Mouse (Mus musculus): Measurements from ENCODE around the gene Rps3a1. TPM values are rescaled to one million over a fixed set of nuclear protein-coding genes. Genes with fewer than 3 reads are reported as not detected.

The Rps3a1 gene
- polyA plus RNA-seq, 1 experiment, result 355 TPM

GRCm38 (mm10) chr3:86129757-86130156 is 12.7 kb downstream of the Rps3a1 start:
- no peaks in the 10 kb centered on the region for H3K79me3 ChIP-seq (ENCODE audit: low read depth)
- H3K79me2 ChIP-seq (ENCODE audit: control insufficient read depth, insufficient read depth), result no peaks in the 10 kb centered on the region
- TF ChIP-seq MYOG (IDR thresholded peaks at IDR 0.05; ENCODE audit: control insufficient read depth, extremely low read depth, insufficient read length) (no peak), FOSL1 (IDR thresholded peaks at IDR 0.05; ENCODE audit: insufficient read depth, low read length, poor library complexity, severe bottlenecking) (no peak), USF1 (IDR thresholded peaks at IDR 0.05; ENCODE audit: low read depth) (no peak), CTCF (IDR thresholded peaks at IDR 0.05; ENCODE audit: control insufficient read depth, insufficient read depth, insufficient read length) (no peak), MAX (IDR thresholded peaks at IDR 0.05) (no peak), MYOD1 (IDR thresholded peaks at IDR 0.05; ENCODE audit: control insufficient read depth, insufficient read length, low read depth) (no peak), CEBPB (IDR thresholded peaks at IDR 0.05; ENCODE audit: low read depth) (no peak)
- H3K4me3 ChIP-seq (ENCODE audit: insufficient read depth, poor library complexity, severe bottlenecking), result no peak overlapping the region
- no peak overlapping the region for H3ac ChIP-seq (ENCODE audit: control insufficient read depth, insufficient read length, low read depth)
- no peaks in the 10 kb centered on the region for H3K36me3 ChIP-seq (ENCODE audit: control insufficient read depth, insufficient read depth)
- H3K27me3 ChIP-seq (ENCODE audit: control insufficient read depth, insufficient read depth, insufficient read length), result no peaks in the 10 kb centered on the region

- Histone ChIP-seq H3K27me3 (ENCODE audit: control insufficient read depth, insufficient read depth, insufficient read length) (no peaks in the 10 kb centered on the region), H3K4me3 (ENCODE audit: insufficient read depth, poor library complexity, severe bottlenecking) (no peak overlapping the region), H3K36me3 (ENCODE audit: control insufficient read depth, insufficient read depth) (peaks cover 20% of the 10 kb centered on the region), H3K79me2 (ENCODE audit: control insufficient read depth, insufficient read depth) (no peaks in the 10 kb centered on the region), H3K79me3 (ENCODE audit: low read depth) (no peaks in the 10 kb centered on the region), H3ac (ENCODE audit: control insufficient read depth, insufficient read length, low read depth) (no peak overlapping the region)
- TF ChIP-seq USF1 (IDR thresholded peaks at IDR 0.05; ENCODE audit: low read depth) (no peak), FOSL1 (IDR thresholded peaks at IDR 0.05; ENCODE audit: insufficient read depth, low read length, poor library complexity, severe bottlenecking) (no peak), MAX (IDR thresholded peaks at IDR 0.05) (no peak)
Measured at GRCm38 (mm10) chr3:86123251-86123746, 19.2 kb downstream of the Rps3a1 start.

GRCm38 (mm10) chr3:86122156-86122555 is 20.3 kb downstream of the Rps3a1 start:
- Histone ChIP-seq H3K79me2 (ENCODE audit: control insufficient read depth, insufficient read depth) (no peaks in the 10 kb centered on the region), H3K4me3 (ENCODE audit: insufficient read depth, poor library complexity, severe bottlenecking) (no peak overlapping the region), H3K79me3 (ENCODE audit: low read depth) (no peaks in the 10 kb centered on the region), H3K36me3 (ENCODE audit: control insufficient read depth, insufficient read depth) (peaks cover 20% of the 10 kb centered on the region), H3K27me3 (ENCODE audit: control insufficient read depth, insufficient read depth, insufficient read length) (no peaks in the 10 kb centered on the region), H3ac (ENCODE audit: control insufficient read depth, insufficient read length, low read depth) (no peak overlapping the region)
- no peak for TF ChIP-seq CTCF (IDR thresholded peaks at IDR 0.05; ENCODE audit: control insufficient read depth, insufficient read depth, insufficient read length)
- TF ChIP-seq CEBPB (IDR thresholded peaks at IDR 0.05; ENCODE audit: low read depth), result no peak
- no peak for TF ChIP-seq MYOD1 (IDR thresholded peaks at IDR 0.05; ENCODE audit: control insufficient read depth, insufficient read length, low read depth)
- TF ChIP-seq USF1 (IDR thresholded peaks at IDR 0.05; ENCODE audit: low read depth), result no peak
- no peak for TF ChIP-seq MYOG (IDR thresholded peaks at IDR 0.05; ENCODE audit: control insufficient read depth, extremely low read depth, insufficient read length)
- TF ChIP-seq FOSL1 (IDR thresholded peaks at IDR 0.05; ENCODE audit: insufficient read depth, low read length, poor library complexity, severe bottlenecking), result no peak
- TF ChIP-seq MAX (IDR thresholded peaks at IDR 0.05), result no peak

- Histone ChIP-seq H3K27me3 (ENCODE audit: control insufficient read depth, insufficient read depth, insufficient read length) (no peaks in the 10 kb centered on the region), H3K79me3 (ENCODE audit: low read depth) (no peaks in the 10 kb centered on the region), H3K4me3 (ENCODE audit: insufficient read depth, poor library complexity, severe bottlenecking) (no peak overlapping the region), H3K36me3 (ENCODE audit: control insufficient read depth, insufficient read depth) (peaks cover 26% of the 10 kb centered on the region), H3K79me2 (ENCODE audit: control insufficient read depth, insufficient read depth) (no peaks in the 10 kb centered on the region), H3ac (ENCODE audit: control insufficient read depth, insufficient read length, low read depth) (no peak overlapping the region)
- TF ChIP-seq USF1 (IDR thresholded peaks at IDR 0.05; ENCODE audit: low read depth) (no peak), CTCF (IDR thresholded peaks at IDR 0.05; ENCODE audit: control insufficient read depth, insufficient read depth, insufficient read length) (no peak), CEBPB (IDR thresholded peaks at IDR 0.05; ENCODE audit: low read depth) (no peak)
Measured at GRCm38 (mm10) chr3:86119237-86119932, 23.1 kb downstream of the Rps3a1 start.

GRCm38 (mm10) chr3:86116951-86117350 is 25.6 kb downstream of the Rps3a1 start:
- H3K4me3 ChIP-seq (ENCODE audit: insufficient read depth, poor library complexity, severe bottlenecking), result no peak overlapping the region

More at GRCm38 (mm10) chr3:86116951-86117350, 25.6 kb downstream of the Rps3a1 start:
- peaks cover 16% of the 10 kb centered on the region for H3K36me3 ChIP-seq (ENCODE audit: control insufficient read depth, insufficient read depth)
- H3K27me3 ChIP-seq (ENCODE audit: control insufficient read depth, insufficient read depth, insufficient read length), result no peaks in the 10 kb centered on the region
- H3K79me2 ChIP-seq (ENCODE audit: control insufficient read depth, insufficient read depth), result no peaks in the 10 kb centered on the region
- TF ChIP-seq USF1 (IDR thresholded peaks at IDR 0.05; ENCODE audit: low read depth) (no peak), MAX (IDR thresholded peaks at IDR 0.05) (no peak), MYOD1 (IDR thresholded peaks at IDR 0.05; ENCODE audit: control insufficient read depth, insufficient read length, low read depth) (no peak), CEBPB (IDR thresholded peaks at IDR 0.05; ENCODE audit: low read depth) (no peak), CTCF (IDR thresholded peaks at IDR 0.05; ENCODE audit: control insufficient read depth, insufficient read depth, insufficient read length) (no peak), FOSL1 (IDR thresholded peaks at IDR 0.05; ENCODE audit: insufficient read depth, low read length, poor library complexity, severe bottlenecking) (no peak)
- no peaks in the 10 kb centered on the region for H3K79me3 ChIP-seq (ENCODE audit: low read depth)
- H3ac ChIP-seq (ENCODE audit: control insufficient read depth, insufficient read length, low read depth), result no peak overlapping the region
